Mouse (Mus musculus) intestine, embryonic 14.5 days (tissue): ENCODE data around the gene Baiap2. TPM values are rescaled to one million over a fixed set of nuclear protein-coding genes. Genes with fewer than 3 reads are reported as not detected.
A peak's percentile ranks its signal among the peaks of the same experiment; 100 is the strongest.

Experiments
- ATAC-seq: fragments of 200-750 bp; cut with Nextera tagmentation; replicated peaks from 2 replicates; pipeline ENCODE4 v1.8.0; 2017; ENCODE audit warnings: low read depth, moderate number of reproducible peaks, moderate TSS enrichment, moderate library complexity; ENCODE audit not compliant: low FRiP score, low TSS enrichment
- DNase-seq: peaks from one replicate; pipeline ENCODE4 v3.0.0-alpha.2; 2018; ENCODE audit warnings: low spot score
- H3K27ac ChIP-seq: fragments of 300-500 bp; sonication (generic); 2 replicates; pipeline ENCODE4 v1.5.1; 2014; ENCODE audit warnings: low read depth, mild to moderate bottlenecking, control low read depth
- H3K27me3 ChIP-seq: fragments of 300-500 bp; sonication (generic); replicated peaks from 2 replicates; pipeline ENCODE4 v1.6.1; 2014; ENCODE audit warnings: low read length, control low read depth; ENCODE audit not compliant: control insufficient read depth, insufficient read depth
- H3K36me3 ChIP-seq: fragments of 300-500 bp; sonication (generic); 2 replicates; pipeline ENCODE4 v1.6.1; 2014; ENCODE audit warnings: low read length, control low read depth; ENCODE audit not compliant: control insufficient read depth, insufficient read depth
- H3K4me1 ChIP-seq: fragments of 300-500 bp; sonication (generic); replicated peaks from 2 replicates; pipeline ENCODE4 v1.6.1; 2014; ENCODE audit warnings: low read length, control low read depth, mixed read lengths; ENCODE audit not compliant: control insufficient read depth, insufficient read depth
- H3K4me2 ChIP-seq: fragments of 300-500 bp; sonication (generic); 2 replicates; pipeline ENCODE4 v1.6.1; 2014; ENCODE audit warnings: low read length
- H3K4me3 ChIP-seq: fragments of 300-500 bp; sonication (generic); 2 replicates; pipeline ENCODE4 v1.5.1; 2014; ENCODE audit warnings: low read depth, low read length, control low read depth, mixed read lengths
- H3K9ac ChIP-seq: fragments of 300-500 bp; sonication (generic); 2 replicates; pipeline ENCODE4 v1.6.1; 2014; ENCODE audit warnings: mild to moderate bottlenecking, low read length
- H3K9me3 ChIP-seq: fragments of 300-500 bp; sonication (generic); 2 replicates; pipeline ENCODE4 v1.6.1; 2016; ENCODE audit warnings: low read length, control low read depth; ENCODE audit not compliant: control insufficient read depth
- WGBS: fragments of 180-500 bp; shearing (Covaris S2); extraction: QIAGEN DNeasy Blood & Tissue Kit; methylation state at CpG from one replicate; pipeline ENCODE4 v1.1.7; 2014; 5-methylcytosine and 5-hydroxymethylcytosine counted together
- polyA plus RNA-seq: library from polyadenylated mRNA; unstranded; fragments of >200 nt; fragmentation: Nextera tagmentation; extraction: Ambion mirVana; gene quantifications from 2 replicates; pipeline ENCODE4 v1.2.1, GENCODE M21; 2014

The Baiap2 gene
- polyA plus RNA-seq, 1 experiment from 2014 or later, result 15.2 TPM

GRCm38 (mm10) chr11:119905794-119906193, 36.8 kb upstream of the Baiap2 start:
- no peaks in the 10 kb centered on the region for H3K9me3 ChIP-seq
- WGBS, result 82% methylated on average over 5 of the region's 5 CpGs
- no peaks in the 10 kb centered on the region for H3K36me3 ChIP-seq
- H3K27me3 ChIP-seq, result peaks cover 11% of the 10 kb centered on the region
- no peak overlapping the region for H3K27ac ChIP-seq
- no peak overlapping the region for H3K4me2 ChIP-seq
- no peak overlapping the region for H3K4me3 ChIP-seq
- H3K9ac ChIP-seq, result no peak overlapping the region
- DNase-seq, result no peak
- H3K4me1 ChIP-seq, result no peaks in the 10 kb centered on the region
- ATAC-seq, result no peak

DNA sequence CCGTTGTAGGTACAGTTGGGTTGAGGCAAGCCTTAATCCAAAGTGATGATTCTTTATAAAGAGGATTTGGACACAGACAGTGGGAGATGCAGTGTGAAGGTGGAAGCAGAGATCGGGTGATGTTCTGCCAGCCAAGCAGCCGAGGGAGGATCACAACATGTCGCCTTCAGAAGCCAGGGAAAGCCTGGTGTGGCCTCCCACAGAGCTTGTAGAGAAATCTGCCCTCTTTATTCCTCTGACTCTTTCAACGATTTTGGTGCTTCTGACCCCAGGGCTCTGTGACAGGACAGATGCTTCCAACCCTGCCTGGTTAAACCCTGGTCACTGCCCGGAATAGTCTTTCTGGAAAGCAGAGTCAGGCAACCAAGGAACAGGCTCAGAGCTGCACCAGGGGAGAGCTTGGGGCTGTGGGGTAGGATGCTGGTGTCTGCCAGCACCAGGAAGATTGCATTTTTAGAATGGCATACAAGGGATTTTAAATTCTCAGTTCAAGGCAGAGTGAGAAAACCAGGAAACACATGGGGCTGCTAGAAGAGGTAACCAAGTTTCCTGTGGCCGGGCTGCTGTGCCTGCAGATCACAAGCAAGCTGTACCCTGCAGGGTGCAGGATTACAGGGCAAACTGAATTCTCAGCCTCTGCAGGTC, 35.4 kb upstream of the Baiap2 start:
- Histone ChIP-seq H3K9ac (no peak overlapping the region), H3K4me2 (no peak overlapping the region), H3K36me3 (no peaks in the 10 kb centered on the region), H3K27ac (no peak overlapping the region), H3K27me3 (peaks cover 11% of the 10 kb centered on the region), H3K4me1 (no peaks in the 10 kb centered on the region), H3K9me3 (no peaks in the 10 kb centered on the region), H3K4me3 (no peak overlapping the region)
- WGBS, result 52% methylated on average over 7 of the region's 7 CpGs
- ATAC-seq (no peak), DNase-seq (no peak)

GRCm38 (mm10) chr11:119907711-119908110, 34.9 kb upstream of the Baiap2 start:
- Histone ChIP-seq H3K4me3 (no peak overlapping the region), H3K9ac (no peak overlapping the region), H3K4me2 (no peak overlapping the region), H3K4me1 (peaks cover 2% of the 10 kb centered on the region; the same call in 1 of the 2 replicates), H3K36me3 (no peaks in the 10 kb centered on the region), H3K27me3 (peaks cover 11% of the 10 kb centered on the region), H3K9me3 (no peaks in the 10 kb centered on the region), H3K27ac (no peak overlapping the region)
- no peak for ATAC-seq
- 57% methylated on average over 7 of the region's 7 CpGs for WGBS
- DNase-seq, result no peak

DNA sequence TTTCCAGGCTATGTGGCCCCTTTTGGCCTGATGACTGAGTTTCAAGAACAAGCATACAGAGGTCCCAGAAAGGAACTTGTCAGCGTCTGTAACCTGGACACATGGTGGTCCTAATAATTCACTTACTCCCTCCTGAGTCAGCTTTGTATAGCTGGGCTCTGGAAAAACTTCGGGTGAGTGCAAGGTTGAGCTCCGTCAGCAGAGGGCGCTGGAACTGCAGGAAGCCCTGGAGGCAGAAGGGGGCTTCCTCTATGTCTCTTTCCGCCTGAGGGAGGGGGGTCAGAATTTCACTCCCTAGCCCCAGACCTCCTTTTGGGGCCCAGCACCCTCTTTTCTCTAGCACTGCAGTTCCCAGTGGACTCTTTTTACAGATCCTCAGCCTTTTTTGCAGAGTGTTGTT, 33.1 kb upstream of the Baiap2 start:
- Histone ChIP-seq H3K36me3 (no peaks in the 10 kb centered on the region), H3K4me1 (peaks cover 11% of the 10 kb centered on the region), H3K9me3 (no peaks in the 10 kb centered on the region), H3K4me3 (no peak overlapping the region), H3K27ac (no peak overlapping the region), H3K4me2 (peak overlapping the region; percentile 18), H3K9ac (no peak overlapping the region), H3K27me3 (peaks cover 11% of the 10 kb centered on the region)
- DNase-seq (peak; percentile 93), ATAC-seq (no peak)
- WGBS, result 2% methylated on average over 5 of the region's 5 CpGs

- peak overlapping the region; percentile 84 for H3K4me3 ChIP-seq
- 0 out of 2 replicates have a peak overlapping the region, but pooled peaks have one; percentile 78 for H3K27ac ChIP-seq
- peak overlapping the region; percentile 89 for H3K9ac ChIP-seq
- no peaks in the 10 kb centered on the region for H3K9me3 ChIP-seq
- H3K4me2 ChIP-seq, result peak overlapping the region; percentile 98
- ATAC-seq, result no peak
- peaks cover 9% of the 10 kb centered on the region for H3K27me3 ChIP-seq
- H3K4me1 ChIP-seq, result peaks cover 28% of the 10 kb centered on the region
- peaks cover 15% of the 10 kb centered on the region for H3K36me3 ChIP-seq
- DNase-seq, result no peak
- 13% methylated on average over 7 of the region's 7 CpGs for WGBS
Observed at GRCm38 (mm10) chr11:119912845-119913244, 29.7 kb upstream of the Baiap2 start.

GRCm38 (mm10) chr11:119913291-119913934, 29.1 kb upstream of the Baiap2 start, which contains the start of gene Chmp6:
Chmp6 (plus strand) TSS chr11:119913441.
- peaks cover 20% of the 10 kb centered on the region for H3K36me3 ChIP-seq
- peak within 1 kb of the TSS; percentile 84 for H3K4me3 ChIP-seq
- H3K4me2 ChIP-seq, result peak within 1 kb of the TSS; percentile 98
- H3K27ac ChIP-seq, result peak within 1 kb of the TSS; percentile 78
- H3K27me3 ChIP-seq, result peaks cover 3% of the 10 kb centered on the region; the same call in 1 of the 2 replicates
- DNase-seq (peak; percentile 95), ATAC-seq (peak; percentile 77)
- H3K9ac ChIP-seq, result peak within 1 kb of the TSS; percentile 89
- no peaks in the 10 kb centered on the region for H3K9me3 ChIP-seq
- whole genome bisulfite sequencing, result 1% methylated on average over 48 of the region's 48 CpGs
- peaks cover 28% of the 10 kb centered on the region for H3K4me1 ChIP-seq

DNA sequence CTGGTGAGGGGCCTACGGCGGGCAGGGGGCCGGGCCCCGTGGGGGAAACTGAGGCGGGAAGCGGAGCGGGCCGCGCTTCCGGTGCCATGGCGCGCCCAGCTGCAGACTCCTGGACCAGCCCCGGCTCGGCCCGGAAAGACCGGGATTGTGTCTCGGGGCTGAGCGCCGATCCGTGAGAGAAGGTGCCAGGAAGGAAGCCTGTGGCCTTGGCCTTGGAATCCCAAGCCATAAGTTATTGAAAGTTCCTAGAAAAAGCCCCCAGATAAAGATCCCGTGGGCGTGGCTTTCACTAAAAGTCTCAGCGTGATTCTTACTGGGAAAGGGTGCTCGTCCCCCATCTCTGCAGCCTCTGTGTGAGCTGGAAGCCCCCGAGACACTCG, 28.6 kb upstream of the Baiap2 start:
- Histone ChIP-seq H3K36me3 (peaks cover 26% of the 10 kb centered on the region), H3K4me1 (peaks cover 28% of the 10 kb centered on the region), H3K4me3 (peak overlapping the region; percentile 84), H3K27ac (peak overlapping the region; percentile 78), H3K9ac (peak overlapping the region; percentile 89), H3K4me2 (peak overlapping the region; percentile 98), H3K27me3 (no peaks in the 10 kb centered on the region), H3K9me3 (no peaks in the 10 kb centered on the region)
- ATAC-seq, result no peak; the same call in 1 of the 2 replicates
- DNase-seq, result no peak
- WGBS, result under 1% methylated on average over 25 of the region's 26 CpGs

GRCm38 (mm10) chr11:119914381-119914780, 28.2 kb upstream of the Baiap2 start:
- Histone ChIP-seq H3K4me2 (peak overlapping the region; percentile 98), H3K36me3 (peaks cover 30% of the 10 kb centered on the region), H3K27me3 (no peaks in the 10 kb centered on the region), H3K9me3 (no peaks in the 10 kb centered on the region), H3K9ac (peak overlapping the region; percentile 89), H3K4me3 (peak overlapping the region; percentile 84), H3K27ac (peak overlapping the region; percentile 78; the same call in 1 of the 2 replicates), H3K4me1 (peaks cover 28% of the 10 kb centered on the region)
- WGBS, result 16% methylated on average over 4 of the region's 4 CpGs
- ATAC-seq (no peak), DNase-seq (no peak)
